Comparison of ENCODE assay signal across 16 mouse cellular contexts in genomic region chr1:86510266-86510665, GRCm38 (mm10). TPM values are rescaled to one million over a fixed set of nuclear protein-coding genes. Genes with fewer than 3 reads are reported as not detected.
DNase-seq lines count a peak whose midpoint lies in the region; ATAC-seq and TF ChIP-seq lines count a peak whose summit lies in the region.
"Had no signal": no experiment of that assay in that cellular context is flagged by ENCODE, and none has a peak within 500 bp of the region (broad histone marks: within the 10 kb centered on the region; RNA-seq: fewer than 3 reads in every experiment).

No protein-coding gene starts in this region.

- no peak for TF ChIP-seq POLR2A in thymus, adult 2 months (IDR thresholded peaks at IDR 0.05; ENCODE audit: control insufficient read depth, extremely low read depth, insufficient read depth, low read length, poor library complexity)

- H3K4me1 ChIP-seq in hindbrain, embryonic 11.5 days (replicated peaks; ENCODE audit: control insufficient read depth, insufficient read depth, low read length): peaks cover 6% of the 10 kb centered on the region
- peaks cover 8% of the 10 kb centered on the region for H3K4me1 ChIP-seq in hindbrain, postnatal 0 days (ENCODE audit: insufficient read depth, low read length)
- peaks cover 44% of the 10 kb centered on the region for H3K4me1 ChIP-seq in neural tube, embryonic 13.5 days (replicated peaks)
- peaks cover 37% of the 10 kb centered on the region for H3K4me1 ChIP-seq in neural tube, embryonic 15.5 days
- H3K4me1 ChIP-seq in thymus, adult 2 months (replicated peaks; ENCODE audit: control insufficient read depth, insufficient read depth, low read length): peaks cover 31% of the 10 kb centered on the region

- peak; percentile 12 for DNase-seq in hindbrain, embryonic 11.5 days (ENCODE audit: low spot score)
- no peak for DNase-seq in hindbrain, postnatal 0 days (ENCODE audit: low spot score)
- DNase-seq in R1 (ENCODE audit: low read depth, low spot score): peak; percentile 92
- peak; percentile 38 for DNase-seq in splenic B cell, adult 2 months (ENCODE audit: low read depth, low spot score)
- no peak for DNase-seq in adrenal gland, adult 8-10 months
- DNase-seq in thymus, adult 2 months: no peak
- DNase-seq: adrenal gland, postnatal 36 days; cerebellum, adult 8-10 months; heart, postnatal 36 days; layer of hippocampus, postnatal 36 days had no signal

- TF ChIP-seq CTCF in hindbrain, postnatal 0 days (IDR thresholded peaks at IDR 0.05; ENCODE audit: low read depth): no peak
- TF ChIP-seq CTCF in thymus, adult 2 months (IDR thresholded peaks at IDR 0.05; ENCODE audit: borderline replicate concordance, control insufficient read depth, extremely low read depth, insufficient read depth, low read length, poor library complexity): no peak

- no peaks in the 10 kb centered on the region for H3K36me3 ChIP-seq in hindbrain, embryonic 11.5 days (ENCODE audit: control insufficient read depth, insufficient read depth, low read length)
- no peaks in the 10 kb centered on the region for H3K36me3 ChIP-seq in hindbrain, postnatal 0 days (ENCODE audit: insufficient read depth, low read length)
- no peaks in the 10 kb centered on the region for H3K36me3 ChIP-seq in neural tube, embryonic 13.5 days
- H3K36me3 ChIP-seq in neural tube, embryonic 15.5 days: no peaks in the 10 kb centered on the region
- H3K36me3 ChIP-seq in splenic B cell, adult 2 months (ENCODE audit: control insufficient read depth, insufficient read depth, low read length, poor library complexity, severe bottlenecking): no peaks in the 10 kb centered on the region
- no peaks in the 10 kb centered on the region for H3K36me3 ChIP-seq in thymus, adult 2 months (ENCODE audit: control insufficient read depth, insufficient read depth, low read length)
- H3K36me3 ChIP-seq: embryonic facial prominence, embryonic 15.5 days; heart, embryonic 13.5 days; lung, embryonic 15.5 days had no signal

- no peak for ATAC-seq in hindbrain, embryonic 11.5 days (ENCODE audit: low FRiP score)
- no peak for ATAC-seq in hindbrain, postnatal 0 days
- no peak for ATAC-seq in neural tube, embryonic 13.5 days (ENCODE audit: low read depth)
- ATAC-seq in neural tube, embryonic 15.5 days (ENCODE audit: low FRiP score): no peak

- no peak overlapping the region for H3K4me2 ChIP-seq in hindbrain, embryonic 11.5 days (replicated peaks; ENCODE audit: low read depth, low read length)
- no peak overlapping the region for H3K4me2 ChIP-seq in hindbrain, postnatal 0 days (ENCODE audit: low read depth, low read length)
- no peak overlapping the region for H3K4me2 ChIP-seq in neural tube, embryonic 13.5 days
- no peak overlapping the region for H3K4me2 ChIP-seq in neural tube, embryonic 15.5 days
- H3K4me2 ChIP-seq: embryonic facial prominence, embryonic 15.5 days; forebrain, embryonic 13.5 days; heart, embryonic 13.5 days; lung, embryonic 15.5 days had no signal

- H3K4me3 ChIP-seq in hindbrain, embryonic 11.5 days (ENCODE audit: low read depth, low read length): no peak overlapping the region
- H3K4me3 ChIP-seq in hindbrain, postnatal 0 days (ENCODE audit: low read length): no peak overlapping the region
- no peak overlapping the region for H3K4me3 ChIP-seq in neural tube, embryonic 13.5 days
- no peak overlapping the region for H3K4me3 ChIP-seq in neural tube, embryonic 15.5 days (replicated peaks)
- no peak overlapping the region for H3K4me3 ChIP-seq in thymus, adult 2 months (ENCODE audit: control insufficient read depth, insufficient read depth, low read length)
- H3K4me3 ChIP-seq: embryonic facial prominence, embryonic 15.5 days; forebrain, embryonic 13.5 days; heart, embryonic 13.5 days; lung, embryonic 15.5 days had no signal

- 86% methylated on average over 1 of the region's 1 CpGs for WGBS in hindbrain, embryonic 11.5 days
- WGBS in hindbrain, postnatal 0 days: 87% methylated on average over 1 of the region's 1 CpGs
- WGBS in neural tube, embryonic 13.5 days: 84% methylated on average over 1 of the region's 1 CpGs
- WGBS in neural tube, embryonic 15.5 days: 100% methylated on average over 1 of the region's 1 CpGs
- 82% methylated on average over 1 of the region's 1 CpGs for WGBS in thymus, adult 2 months

- H3K9ac ChIP-seq in hindbrain, embryonic 11.5 days (ENCODE audit: low read depth, low read length): no peak overlapping the region
- H3K9ac ChIP-seq in hindbrain, postnatal 0 days (replicated peaks; ENCODE audit: low read length): no peak overlapping the region
- H3K9ac ChIP-seq in neural tube, embryonic 13.5 days: no peak overlapping the region
- H3K9ac ChIP-seq in neural tube, embryonic 15.5 days (replicated peaks): no peak overlapping the region
- H3K9ac ChIP-seq: embryonic facial prominence, embryonic 15.5 days; lung, embryonic 15.5 days had no signal

- H3K27ac ChIP-seq in hindbrain, embryonic 11.5 days (ENCODE audit: low read depth, low read length): peak overlapping the region; percentile 75; the same call in 1 of the 2 replicates
- no peak overlapping the region for H3K27ac ChIP-seq in hindbrain, postnatal 0 days
- peak overlapping the region; percentile 75; the same call in 1 of the 2 replicates for H3K27ac ChIP-seq in neural tube, embryonic 13.5 days (replicated peaks)
- no peak overlapping the region for H3K27ac ChIP-seq in neural tube, embryonic 15.5 days (replicated peaks)
- no peak overlapping the region for H3K27ac ChIP-seq in thymus, adult 2 months (ENCODE audit: control insufficient read depth, insufficient read depth, low read length)
- H3K27ac ChIP-seq: heart, embryonic 13.5 days had no signal

- H3K9me3 ChIP-seq in hindbrain, embryonic 11.5 days (ENCODE audit: control insufficient read depth, low read length): no peaks in the 10 kb centered on the region
- H3K9me3 ChIP-seq in hindbrain, postnatal 0 days (ENCODE audit: low read length): no peaks in the 10 kb centered on the region
- H3K9me3 ChIP-seq in neural tube, embryonic 13.5 days: no peaks in the 10 kb centered on the region
- no peaks in the 10 kb centered on the region for H3K9me3 ChIP-seq in neural tube, embryonic 15.5 days (replicated peaks)
- H3K9me3 ChIP-seq: embryonic facial prominence, embryonic 15.5 days; forebrain, embryonic 13.5 days; heart, embryonic 13.5 days; lung, embryonic 15.5 days had no signal

- H3K27me3 ChIP-seq in hindbrain, embryonic 11.5 days (ENCODE audit: control insufficient read depth, insufficient read depth, low read length): no peaks in the 10 kb centered on the region
- H3K27me3 ChIP-seq in hindbrain, postnatal 0 days (ENCODE audit: insufficient read depth, low read length): no peaks in the 10 kb centered on the region
- H3K27me3 ChIP-seq in neural tube, embryonic 13.5 days: no peaks in the 10 kb centered on the region
- no peaks in the 10 kb centered on the region for H3K27me3 ChIP-seq in neural tube, embryonic 15.5 days (replicated peaks)
- no peaks in the 10 kb centered on the region for H3K27me3 ChIP-seq in splenic B cell, adult 2 months (ENCODE audit: control insufficient read depth, insufficient read depth, low read length, poor library complexity, severe bottlenecking)
- H3K27me3 ChIP-seq in thymus, adult 2 months (ENCODE audit: control insufficient read depth, insufficient read depth, low read length): no peaks in the 10 kb centered on the region
- H3K27me3 ChIP-seq: embryonic facial prominence, embryonic 15.5 days; forebrain, embryonic 13.5 days; heart, embryonic 13.5 days; lung, embryonic 15.5 days had no signal

RNA-seq across cellular contexts. Expression of gene Ptma, which starts 16.3 kb away (rescaled TPM):
- polyA plus RNA-seq in hindbrain, embryonic 11.5 days (2014; fragmentation: Nextera tagmentation; extraction: Ambion mirVana): 3,351 and 3,402 TPM in 2 replicates
- total RNA-seq in hindbrain, postnatal 0 days (2014; rRNA removed): 619 and 723 TPM in 2 replicates
- 1,399 and 1,474 TPM in 2 replicates for polyA plus RNA-seq in hindbrain, postnatal 0 days (2015; fragmentation: Nextera tagmentation; extraction: Ambion mirVana)
- polyA plus RNA-seq in neural tube, embryonic 13.5 days (2015; fragmentation: Nextera tagmentation; extraction: Ambion mirVana): 2,347 and 2,536 TPM in 2 replicates
- 1,254 and 1,565 TPM in 2 replicates for polyA plus RNA-seq in neural tube, embryonic 15.5 days (2015; fragmentation: Nextera tagmentation; extraction: Ambion mirVana)
- 100 to 1,000 TPM; 448 to 514 (median 510) TPM for total RNA-seq in adrenal gland, adult 8-10 months (2022)
- 2,341 and 3,054 TPM in 2 replicates for polyA plus RNA-seq in thymus, adult 2 months (2012; rRNA removed)

Comparison
In these comparisons a context has a peak if more than half of its experiments do, and no peak if none do; other contexts are left out.
1. DNase-seq: peak in hindbrain, embryonic 11.5 days (single experiment), R1 (single experiment) and splenic B cell, adult 2 months (single experiment); none in hindbrain, postnatal 0 days (single experiment), adrenal gland, adult 8-10 months (single experiment) and thymus, adult 2 months (single experiment).
2. H3K27ac ChIP-seq: peak in hindbrain, embryonic 11.5 days (single experiment) and neural tube, embryonic 13.5 days (single experiment); none in hindbrain, postnatal 0 days (single experiment), neural tube, embryonic 15.5 days (single experiment) and thymus, adult 2 months (single experiment).